Mouse (Mus musculus): ENCODE data around the gene Ftcd.

- TF ChIP-seq CTCF (conservative IDR thresholded peaks at IDR 0.05; ENCODE audit: insufficient read depth, insufficient read length, low read depth, low read length) (no peak), POLR2A (IDR thresholded peaks at IDR 0.05; ENCODE audit: low read depth, low read length) (no peak)
These were observed at the start of gene Ftcd for GRCm38 (mm10) chr10:76575374-76575773.

All from kidney, adult 2 months (tissue).